Mouse (Mus musculus): ENCODE measurements around the gene Gps2. TPM values are rescaled to one million over a fixed set of nuclear protein-coding genes. Genes with fewer than 3 reads are reported as not detected.
"Not testable (repeated sequence)": the region's sequence is repeated elsewhere in the genome, so short reads cannot be mapped to it uniquely, and the experiment has no call there.

Gene Gps2
- total and polyA plus RNA-seq, 3 experiments = 25.0 to 73.6 (median 29.4) TPM

GRCm38 (mm10) chr11:69953267-69953915 is 39.7 kb downstream of the Gps2 start:
- in situ Hi-C loops (cut with MboI; ENCODE audit: low pct_ligation_motif_present, low pct_unique_long_range_greater_than_20kb, low sequenced_read_pairs) (loop anchor here (5.0 kb wide), 1 partner anchor 59 kb away; no protein-coding TSS in a partner anchor), dilution Hi-C loops (cut with MboI; ENCODE audit: extremely low pct_ligation_motif_present, extremely low pct_unique_long_range_greater_than_20kb, low sequenced_read_pairs) (no loop called here)
- Histone ChIP-seq H3K4me1 (ENCODE audit: control insufficient read depth in 1 of 2, insufficient read depth in 2 of 2) (peaks cover 7 to 18% of the 10 kb centered on the region in 2 experiments), H3K36me3 (replicated peaks in 1 of 2; ENCODE audit: control insufficient read depth in 1 of 2, insufficient read depth in 1 of 2, low read length in 1 of 2) (no peaks in the 10 kb centered on the region), H3K4me3 (replicated peaks in 1 of 3; ENCODE audit: low read depth in 2 of 3, low read length in 2 of 3, poor library complexity in 1 of 3) (no peak overlapping the region), H3K27ac (ENCODE audit: insufficient read depth, low read depth) (no peak overlapping the region), H3K4me2 (ENCODE audit: insufficient read depth, low read depth, poor library complexity, severe bottlenecking) (no peak overlapping the region; the same call in 1 of the 2 replicates), H3K27me3 (replicated peaks) (peaks cover 23% of the 10 kb centered on the region), H3K79me2 (replicated peaks; ENCODE audit: control insufficient read depth, extremely low read depth, insufficient read depth, poor library complexity, severe bottlenecking) (no peaks in the 10 kb centered on the region), H3K9me3 (replicated peaks; ENCODE audit: low read length) (no peaks in the 10 kb centered on the region), H3K9ac (ENCODE audit: insufficient read depth, low read depth) (no peak overlapping the region)
- TF ChIP-seq ZNF384 (IDR thresholded peaks at IDR 0.05; ENCODE audit: low read depth, low read length) (peak; percentile 92), EP300 (IDR thresholded peaks at IDR 0.05; ENCODE audit: low read length) (no peak), MAZ (IDR thresholded peaks at IDR 0.05; ENCODE audit: low read depth, low read length) (no peak), BHLHE40 (IDR thresholded peaks at IDR 0.05; ENCODE audit: low read depth, low read length) (no peak), RAD21 (IDR thresholded peaks at IDR 0.05; ENCODE audit: low read depth, low read length) (no peak), ETS1 (conservative IDR thresholded peaks at IDR 0.05; ENCODE audit: low read depth, low read length) (no peak), IRF4 (IDR thresholded peaks at IDR 0.05; ENCODE audit: low read depth, low read length) (peak; percentile 35; the same call in 1 of the 2 replicates)
- DNase-seq (ENCODE audit: extremely low read depth) = no peak

- in situ Hi-C loops (cut with MboI; ENCODE audit: low pct_ligation_motif_present, low pct_unique_long_range_greater_than_20kb, low sequenced_read_pairs); H3K9me3 ChIP-seq (replicated peaks; ENCODE audit: low read length); H3K4me2 ChIP-seq (ENCODE audit: insufficient read depth, low read depth, poor library complexity, severe bottlenecking); H3K9ac ChIP-seq (ENCODE audit: insufficient read depth, low read depth); H3K4me3 ChIP-seq (replicated peaks in 1 of 3; ENCODE audit: low read depth in 2 of 3, low read length in 2 of 3, poor library complexity in 1 of 3); H3K4me1 ChIP-seq (ENCODE audit: control insufficient read depth in 1 of 2, insufficient read depth in 2 of 2); dilution Hi-C loops (cut with MboI; ENCODE audit: extremely low pct_ligation_motif_present, extremely low pct_unique_long_range_greater_than_20kb, low sequenced_read_pairs); H3K27ac ChIP-seq (ENCODE audit: insufficient read depth, low read depth); H3K79me2 ChIP-seq (replicated peaks; ENCODE audit: control insufficient read depth, extremely low read depth, insufficient read depth, poor library complexity, severe bottlenecking); DNase-seq (ENCODE audit: extremely low read depth); H3K36me3 ChIP-seq (replicated peaks in 1 of 2; ENCODE audit: control insufficient read depth in 1 of 2, insufficient read depth in 1 of 2, low read length in 1 of 2): not testable (repeated sequence)
- TF ChIP-seq CTCF (conservative IDR thresholded peaks at IDR 0.05 in 1 of 2, IDR thresholded peaks at IDR 0.05 in 1 of 2; ENCODE audit: low read depth in 2 of 2, low read length in 2 of 2) = peak in 1 of 2 experiments; percentile 31; a peak in 2 of 4 replicates
- H3K27me3 ChIP-seq (replicated peaks) = peaks cover 17% of the 10 kb centered on the region
These were observed 41.9 kb downstream of the Gps2 start for GRCm38 (mm10) chr11:69955618-69956017.

- no peak for DNase-seq (ENCODE audit: extremely low read depth)
- H3K9me3 ChIP-seq (replicated peaks; ENCODE audit: low read length) = no peaks in the 10 kb centered on the region
- no peak overlapping the region for H3K4me3 ChIP-seq (replicated peaks in 1 of 3; ENCODE audit: low read depth in 2 of 3, low read length in 2 of 3, poor library complexity in 1 of 3)
- dilution Hi-C loops (cut with MboI; ENCODE audit: extremely low pct_ligation_motif_present, extremely low pct_unique_long_range_greater_than_20kb, low sequenced_read_pairs) = no loop called here
- TF ChIP-seq EP300 (IDR thresholded peaks at IDR 0.05; ENCODE audit: low read length) (no peak), RAD21 (IDR thresholded peaks at IDR 0.05; ENCODE audit: low read depth, low read length) (peak; percentile 45), PAX5 (IDR thresholded peaks at IDR 0.05; ENCODE audit: low read length) (no peak), USF1 (IDR thresholded peaks at IDR 0.05; ENCODE audit: low read depth, low read length) (no peak), ZNF384 (IDR thresholded peaks at IDR 0.05; ENCODE audit: low read depth, low read length) (no peak), ELF1 (IDR thresholded peaks at IDR 0.05; ENCODE audit: low read depth, low read length) (no peak), KAT2A (IDR thresholded peaks at IDR 0.05; ENCODE audit: insufficient replicate concordance, low read length) (no peak), CTCF (conservative IDR thresholded peaks at IDR 0.05 in 1 of 2, IDR thresholded peaks at IDR 0.05 in 1 of 2; ENCODE audit: low read depth in 2 of 2, low read length in 2 of 2) (peak; percentile 9 to 55; a peak in 2 of 4 replicates), E2F4 (IDR thresholded peaks at IDR 0.05; ENCODE audit: insufficient replicate concordance, low read depth, low read length) (no peak)
- no peaks in the 10 kb centered on the region for H3K36me3 ChIP-seq (replicated peaks in 1 of 2; ENCODE audit: control insufficient read depth in 1 of 2, insufficient read depth in 1 of 2, low read length in 1 of 2)
- no peak overlapping the region for H3K9ac ChIP-seq (ENCODE audit: insufficient read depth, low read depth)
- H3K4me1 ChIP-seq (ENCODE audit: control insufficient read depth in 1 of 2, insufficient read depth in 2 of 2) = peaks cover 3 to 9% of the 10 kb centered on the region in 2 experiments; a peak in 3 of 4 replicates
- peaks cover 17% of the 10 kb centered on the region for H3K27me3 ChIP-seq (replicated peaks)
- in situ Hi-C loops (cut with MboI; ENCODE audit: low pct_ligation_motif_present, low pct_unique_long_range_greater_than_20kb, low sequenced_read_pairs) = no loop called here
- H3K27ac ChIP-seq (ENCODE audit: insufficient read depth, low read depth) = no peak overlapping the region
- no peaks in the 10 kb centered on the region for H3K79me2 ChIP-seq (replicated peaks; ENCODE audit: control insufficient read depth, extremely low read depth, insufficient read depth, poor library complexity, severe bottlenecking)
- H3K4me2 ChIP-seq (ENCODE audit: insufficient read depth, low read depth, poor library complexity, severe bottlenecking) = no peak overlapping the region
These were observed 42.5 kb downstream of the Gps2 start for GRCm38 (mm10) chr11:69956218-69956617.
